Mouse (Mus musculus) MEL (cell line): ENCODE measurements at regions not wholly inside any gene's neighbourhood (a gene's known extent, or its start where the extent isn't known, plus 50 kb on each side); places are given as distances from the start of the nearest gene placed in this dataset.

Experiments
- DNase-seq: peaks from one replicate; pipeline ENCODE4 v3.0.0; 2011; ENCODE audit warnings: low read depth, low spot score
- H3K27ac ChIP-seq: 2 replicates; pipeline ENCODE4 v1.5.1; 2012; ENCODE audit warnings: low read depth, mild to moderate bottlenecking, control low read depth, low read length, moderate library complexity; ENCODE audit not compliant: control insufficient read depth
- H3K27me3 ChIP-seq, 2 experiments: fragments of 150-350 bp in 1 of 2; sonication (generic) in 1 of 2; 2 replicates each; pipeline ENCODE4 v1.6.1; 2012; ENCODE audit warnings: low read length in 2 of 2, mild to moderate bottlenecking in 2 of 2, improper control_type of control experiment in 1 of 2, moderate library complexity in 1 of 2; ENCODE audit not compliant: insufficient read depth in 2 of 2, control insufficient read depth in 1 of 2
- H3K36me3 ChIP-seq, 2 experiments: 2 replicates each; pipeline ENCODE4 v1.6.1; 2012 to 2014; ENCODE audit warnings: low read length in 2 of 2, improper control_type of control experiment in 1 of 2, inconsistent platforms in 1 of 2, mild to moderate bottlenecking in 1 of 2; ENCODE audit not compliant: insufficient read depth in 2 of 2, control insufficient read depth in 1 of 2
- H3K4me1 ChIP-seq, 2 experiments: fragments of 150-350 bp in 1 of 2; sonication (generic) in 1 of 2; 2 replicates each; pipeline ENCODE4 v1.6.1; 2012; ENCODE audit warnings: low read length in 2 of 2, improper control_type of control experiment in 1 of 2, mild to moderate bottlenecking in 1 of 2; ENCODE audit not compliant: insufficient read depth in 2 of 2, control insufficient read depth in 1 of 2
- H3K4me3 ChIP-seq, 2 experiments: fragments of 150-350 bp in 1 of 2; sonication (generic) in 1 of 2; 2 replicates each; pipeline ENCODE4 v1.5.1; 2012; ENCODE audit warnings: low read depth in 2 of 2, low read length in 2 of 2, mild to moderate bottlenecking in 2 of 2, moderate library complexity in 2 of 2, control low read depth in 1 of 2, improper control_type of control experiment in 1 of 2; ENCODE audit not compliant: control insufficient read depth in 1 of 2, insufficient read depth in 1 of 2
- H3K79me2 ChIP-seq: 2 replicates; pipeline ENCODE4 v1.6.1; 2012; ENCODE audit warnings: mild to moderate bottlenecking, low read length, moderate library complexity; ENCODE audit not compliant: control insufficient read depth, poor library complexity, insufficient read depth
- H3K9ac ChIP-seq: 2 replicates; pipeline ENCODE4 v1.6.1; 2012; ENCODE audit warnings: low read depth, mild to moderate bottlenecking, control low read depth, low read length, moderate library complexity; ENCODE audit not compliant: control insufficient read depth, poor library complexity, severe bottlenecking
- H3K9me3 ChIP-seq: fragments of 150-350 bp; sonication (generic); replicated peaks from 2 replicates; pipeline ENCODE4 v1.6.1; 2012; ENCODE audit warnings: mild to moderate bottlenecking, low read length, improper control_type of control experiment, moderate library complexity; ENCODE audit not compliant: insufficient read depth
- BHLHE40 ChIP-seq: IDR thresholded peaks from 2 replicates; pipeline ENCODE4 v1.6.1; 2012; ENCODE audit warnings: low read depth, mild to moderate bottlenecking, inconsistent platforms, low read length, improper control_type of control experiment, borderline replicate concordance
- CHD2 ChIP-seq: IDR thresholded peaks from 2 replicates; pipeline ENCODE4 v1.6.1; 2011; ENCODE audit warnings: low read length, improper control_type of control experiment
- E2F4 ChIP-seq: IDR thresholded peaks from 2 replicates; pipeline ENCODE4 v1.6.1; 2011; ENCODE audit warnings: low read depth, low read length, improper control_type of control experiment, borderline replicate concordance
- ELF1 ChIP-seq: IDR thresholded peaks from 2 replicates; pipeline ENCODE4 v1.6.1; 2014; ENCODE audit warnings: low read depth, mild to moderate bottlenecking, inconsistent platforms, low read length, improper control_type of control experiment, moderate library complexity
- KAT2A ChIP-seq: conservative IDR thresholded peaks from 2 replicates; pipeline ENCODE4 v1.6.1; 2012; ENCODE audit warnings: low read depth, low read length, improper control_type of control experiment, inconsistent platforms
- MAFK ChIP-seq: IDR thresholded peaks from 2 replicates; pipeline ENCODE4 v1.6.1; 2011; ENCODE audit warnings: low read depth, mild to moderate bottlenecking, low read length, improper control_type of control experiment, borderline replicate concordance
- MAZ ChIP-seq: IDR thresholded peaks from 2 replicates; pipeline ENCODE4 v1.6.1; 2012; ENCODE audit warnings: low read depth, mild to moderate bottlenecking, inconsistent platforms, low read length, improper control_type of control experiment
- MEF2A ChIP-seq: IDR thresholded peaks from 2 replicates; pipeline ENCODE4 v1.6.1; 2014; ENCODE audit warnings: low read depth, mild to moderate bottlenecking, inconsistent platforms, low read length, improper control_type of control experiment; ENCODE audit not compliant: poor library complexity, insufficient replicate concordance, severe bottlenecking; ENCODE audit errors: extremely low read depth
- NRF1 ChIP-seq: IDR thresholded peaks from 2 replicates; pipeline ENCODE4 v1.6.1; 2014; ENCODE audit warnings: low read depth, mild to moderate bottlenecking, inconsistent platforms, low read length, improper control_type of control experiment, moderate library complexity; ENCODE audit not compliant: poor library complexity, insufficient read depth, severe bottlenecking
- POLR2AphosphoS2 ChIP-seq: IDR thresholded peaks from 2 replicates; pipeline ENCODE4 v1.6.1; 2011; ENCODE audit warnings: low read length, improper control_type of control experiment
- SMC3 ChIP-seq: IDR thresholded peaks from 2 replicates; pipeline ENCODE4 v1.6.1; 2011; ENCODE audit warnings: low read depth, low read length, improper control_type of control experiment
- TAL1 ChIP-seq: IDR thresholded peaks from 2 replicates; pipeline ENCODE4 v1.6.1; 2012; ENCODE audit warnings: mild to moderate bottlenecking, inconsistent platforms, low read length, moderate library complexity, mixed read lengths
- TBP ChIP-seq: IDR thresholded peaks from 2 replicates; pipeline ENCODE4 v1.8.0; 2011; ENCODE audit warnings: low read depth, low read length, improper control_type of control experiment
- TCF12 ChIP-seq: IDR thresholded peaks from 2 replicates; pipeline ENCODE4 v1.6.1; 2014; ENCODE audit warnings: low read depth, mild to moderate bottlenecking, inconsistent platforms, low read length, improper control_type of control experiment, moderate library complexity
- UBTF ChIP-seq: IDR thresholded peaks from 2 replicates; pipeline ENCODE4 v1.6.1; 2012; ENCODE audit warnings: low read depth, mild to moderate bottlenecking, inconsistent platforms, low read length, improper control_type of control experiment, moderate library complexity, borderline replicate concordance; ENCODE audit not compliant: insufficient read depth
- USF2 ChIP-seq, 2 experiments: IDR thresholded peaks; 2 replicates each; pipeline ENCODE4 v1.6.1; 2011 to 2012; ENCODE audit warnings: improper control_type of control experiment in 2 of 2, low read length in 2 of 2, borderline replicate concordance in 1 of 2, inconsistent platforms in 1 of 2, low read depth in 1 of 2, mild to moderate bottlenecking in 1 of 2; ENCODE audit not compliant: insufficient read depth in 1 of 2
- ZC3H11A ChIP-seq: IDR thresholded peaks from 2 replicates; pipeline ENCODE4 v1.6.1; 2012; ENCODE audit warnings: low read depth, mild to moderate bottlenecking, inconsistent platforms, low read length, improper control_type of control experiment
- ZNF384 ChIP-seq: IDR thresholded peaks from 2 replicates; pipeline ENCODE4 v1.6.1; 2012; ENCODE audit warnings: low read depth, mild to moderate bottlenecking, inconsistent platforms, low read length, improper control_type of control experiment

DNA sequence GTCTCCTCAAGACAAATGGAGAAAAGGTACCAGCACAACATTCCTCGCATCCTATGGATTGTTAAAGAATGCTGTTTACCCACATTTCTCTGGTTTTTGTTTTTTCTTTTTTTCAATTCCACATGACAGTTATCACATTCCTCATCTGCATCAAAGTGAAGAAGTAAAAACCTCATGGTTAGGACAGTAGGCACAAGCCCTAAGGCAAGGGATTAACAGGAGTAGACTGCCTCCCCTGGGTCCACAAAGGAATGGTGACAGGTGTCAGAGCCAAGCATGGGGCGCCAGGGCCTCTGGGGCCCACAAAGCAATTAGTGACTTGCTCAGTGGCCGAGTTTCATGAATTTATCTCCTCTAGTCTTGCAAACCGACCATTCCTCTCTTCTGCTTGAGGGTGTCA, 166.9 kb upstream of the Serp2 start:
- H3K4me1 ChIP-seq: no peaks in the 10 kb centered on the region

DNA sequence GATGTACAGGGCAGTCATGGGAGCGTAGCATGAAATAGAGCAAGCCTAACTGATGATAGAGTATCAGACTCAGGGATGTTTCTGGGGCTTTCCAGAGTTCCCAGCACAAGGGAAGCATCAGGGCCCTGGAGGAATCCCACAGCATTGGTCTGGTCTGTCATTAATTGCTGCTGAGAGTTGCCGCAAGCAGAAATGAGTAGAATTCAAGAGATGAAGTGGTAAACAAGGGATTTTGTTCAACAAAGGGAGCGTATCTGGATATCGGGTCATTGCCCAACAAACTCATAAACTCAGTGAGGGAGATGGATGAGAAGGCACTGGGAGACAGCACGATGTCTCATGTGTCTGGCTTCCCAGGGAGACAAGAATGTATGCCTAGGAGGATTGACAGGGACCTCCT, 165.6 kb upstream of the Serp2 start:
- TF ChIP-seq NRF1 (no peak), ZC3H11A (no peak), TCF12 (no peak), POLR2AphosphoS2 (no peak), E2F4 (no peak), MEF2A (no peak), USF2 (IDR thresholded peaks at IDR 0.05; ENCODE audit: borderline replicate concordance in 1 of 2, insufficient read depth in 1 of 2, low read depth in 1 of 2, low read length in 2 of 2) (no peak)
- no peak overlapping the region for H3K9ac ChIP-seq
- no peak for DNase-seq

More for the DNA sequence above, 166.9 kb upstream of the Serp2 start:
- no peaks in the 10 kb centered on the region; a peak in 1 of 4 replicates for H3K27me3 ChIP-seq
- no peak for DNase-seq
- H3K4me3 ChIP-seq: no peak overlapping the region
- no peaks in the 10 kb centered on the region for H3K36me3 ChIP-seq
- no peak overlapping the region for H3K27ac ChIP-seq
- TF ChIP-seq CHD2: no peak
- no peak for TF ChIP-seq MEF2A
- no peak for TF ChIP-seq E2F4
- TF ChIP-seq TBP: no peak
- no peak for TF ChIP-seq ZNF384
- no peaks in the 10 kb centered on the region for H3K9me3 ChIP-seq
- no peaks in the 10 kb centered on the region for H3K79me2 ChIP-seq
- no peak overlapping the region for H3K9ac ChIP-seq

DNA sequence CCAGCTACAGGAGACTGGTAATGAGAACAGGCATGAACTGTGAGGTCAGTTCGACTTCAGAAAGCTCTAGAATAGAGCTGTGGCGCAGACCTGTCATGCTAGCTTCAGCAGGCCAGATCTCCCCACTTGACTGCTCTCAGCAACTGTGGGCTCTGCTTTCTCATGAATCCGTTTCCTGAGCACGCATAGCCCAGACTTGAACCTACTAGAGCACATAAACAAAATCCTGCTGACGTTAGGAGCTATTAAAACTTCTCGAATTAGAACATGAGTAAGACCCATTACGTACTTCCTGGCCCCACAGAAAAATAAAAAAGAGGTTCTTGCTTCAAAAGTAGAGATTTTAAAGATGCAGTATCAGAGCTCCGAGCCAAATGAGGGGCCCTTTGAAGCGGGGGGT, 165.1 kb upstream of the Serp2 start:
- H3K79me2 ChIP-seq: no peaks in the 10 kb centered on the region
- no peak for DNase-seq
- no peak overlapping the region for H3K27ac ChIP-seq

More for the DNA sequence above, 165.6 kb upstream of the Serp2 start:
- H3K4me3 ChIP-seq: no peak overlapping the region
- H3K4me1 ChIP-seq: no peaks in the 10 kb centered on the region
- H3K27ac ChIP-seq: no peak overlapping the region
- H3K36me3 ChIP-seq: no peaks in the 10 kb centered on the region
- H3K27me3 ChIP-seq: no peaks in the 10 kb centered on the region; a peak in 1 of 4 replicates
- H3K9me3 ChIP-seq: no peaks in the 10 kb centered on the region
- H3K79me2 ChIP-seq: no peaks in the 10 kb centered on the region

More for the DNA sequence above, 165.1 kb upstream of the Serp2 start:
- no peaks in the 10 kb centered on the region for H3K27me3 ChIP-seq
- H3K36me3 ChIP-seq: no peaks in the 10 kb centered on the region
- H3K4me1 ChIP-seq: no peaks in the 10 kb centered on the region
- H3K9ac ChIP-seq: no peak overlapping the region
- no peak overlapping the region for H3K4me3 ChIP-seq
- TF ChIP-seq TCF12 (no peak), NRF1 (no peak), BHLHE40 (no peak), ELF1 (no peak), MAFK (no peak), SMC3 (no peak), MAZ (no peak), KAT2A (no peak), UBTF (no peak), TAL1 (no peak)
- TF ChIP-seq, all 39 proteins: peak for 0
- no peaks in the 10 kb centered on the region for H3K9me3 ChIP-seq
